Mouse (Mus musculus): ENCODE measurements around the gene Gpc1.

Gene Gpc1

DNA sequence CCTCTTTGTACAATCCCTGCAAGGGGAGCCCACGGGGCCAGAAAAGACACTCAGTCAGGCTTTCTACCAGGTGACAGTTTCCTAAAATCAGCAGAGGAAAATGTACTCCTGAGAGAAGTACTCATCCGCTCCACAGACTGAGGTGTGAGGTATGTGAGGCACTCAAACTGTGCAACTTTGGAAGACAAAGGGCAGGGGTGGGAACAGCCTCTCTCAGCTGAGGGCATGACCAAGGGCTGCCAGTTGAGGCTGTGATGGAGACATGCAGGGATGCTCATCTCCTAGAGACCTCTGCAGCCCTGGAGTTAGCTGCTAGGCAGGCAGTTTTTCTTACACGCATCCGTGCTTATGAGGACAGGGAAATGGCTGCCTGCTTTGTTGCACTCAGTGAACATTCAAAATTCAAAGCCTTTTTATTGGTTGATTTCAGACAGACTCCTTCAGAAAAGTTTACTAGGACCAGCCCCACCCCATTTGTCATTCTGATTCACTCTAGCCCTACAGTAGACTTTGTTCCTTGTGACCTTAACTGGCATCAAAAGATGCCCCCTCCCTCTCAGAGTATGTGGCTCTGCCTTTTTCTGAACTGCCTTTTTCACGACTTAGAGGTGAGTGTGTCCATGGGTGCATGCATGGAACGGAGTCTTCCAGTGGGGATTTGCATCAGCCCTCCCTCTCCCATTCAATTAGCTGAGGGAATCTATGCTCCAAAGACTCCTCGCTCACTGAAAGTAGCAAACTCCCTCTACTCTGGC, 57.6 kb downstream of the Gpc1 start:
- no peak for DNase-seq

DNA sequence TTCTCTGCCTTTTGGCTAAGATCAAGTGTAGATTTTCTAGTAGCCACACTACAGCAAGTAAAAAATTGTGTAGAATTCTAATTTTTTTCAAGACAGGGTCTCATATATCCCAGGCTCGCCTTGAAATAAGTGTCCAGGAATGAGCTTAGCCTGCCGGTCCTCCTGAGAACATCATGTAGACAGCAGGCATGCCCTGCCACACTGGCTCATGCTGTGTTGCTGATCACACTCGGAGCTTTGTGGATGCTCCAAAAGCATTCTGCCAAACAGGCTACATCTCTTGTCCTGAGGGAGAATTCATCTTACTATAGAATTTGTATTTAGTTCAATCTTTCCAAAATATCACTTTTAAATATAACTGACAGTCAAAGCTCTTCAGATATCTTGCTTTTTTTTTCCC, 61.3 kb downstream of the Gpc1 start:
- DNase-seq, result no peak

DNA sequence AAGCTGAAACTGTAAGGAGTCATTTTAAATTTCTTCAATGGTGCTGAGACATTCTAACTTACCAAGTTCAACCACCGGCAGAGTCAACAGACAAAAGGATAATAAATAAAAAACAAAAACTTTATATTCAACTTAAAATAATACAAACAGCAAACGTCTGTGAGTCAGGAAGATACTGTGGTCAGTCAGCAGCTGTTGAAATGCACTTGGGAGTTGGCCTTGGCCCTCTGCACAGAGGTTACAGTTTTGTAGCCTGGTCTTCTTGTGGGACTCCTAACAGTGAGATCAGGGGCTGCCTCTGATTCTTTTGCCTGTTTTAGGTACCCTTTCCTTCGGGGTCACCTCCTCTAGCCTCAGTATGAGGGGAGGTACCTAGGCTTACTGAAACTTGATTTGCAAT, 62.5 kb downstream of the Gpc1 start:
- DNase-seq, result no peak

DNA sequence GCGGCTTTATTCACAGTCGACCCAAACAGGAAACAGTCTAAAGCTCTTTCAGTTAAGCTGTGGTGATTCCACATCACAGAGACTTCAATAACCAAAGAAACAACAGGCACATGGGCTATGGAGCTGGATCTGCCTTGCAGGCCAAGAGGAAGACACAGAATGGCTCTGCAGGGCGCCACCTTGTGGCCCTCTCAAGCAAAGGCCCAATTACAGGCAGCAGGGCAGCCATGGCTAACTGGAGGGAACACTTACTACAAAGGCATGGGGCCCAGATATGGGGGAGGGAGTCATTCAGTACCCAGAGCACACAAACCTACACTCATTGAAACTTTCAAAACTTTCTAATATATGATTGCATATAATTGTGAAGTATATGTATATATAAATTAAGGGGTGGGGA, 63.6 kb downstream of the Gpc1 start:
- no peak for DNase-seq

DNA sequence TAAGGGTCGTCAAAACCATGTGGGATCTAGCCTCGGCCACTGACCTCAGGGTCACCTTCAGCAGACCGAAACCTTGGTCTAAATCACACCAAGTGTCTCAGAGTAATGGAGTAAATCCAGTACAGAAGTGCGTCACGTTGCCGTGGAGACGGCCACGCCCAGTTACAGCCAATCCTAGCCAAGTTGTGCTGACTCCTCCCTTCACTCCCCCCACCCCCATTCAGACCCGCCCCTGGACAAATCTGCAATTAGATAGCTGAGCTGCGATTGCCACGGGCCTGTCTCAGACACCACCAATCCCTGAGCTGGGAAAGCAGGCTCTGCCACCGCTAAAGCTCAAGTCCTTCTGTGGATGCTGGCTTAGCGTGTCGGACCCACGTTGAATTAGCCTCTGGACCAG, 71.3 kb downstream of the Gpc1 start, which contains the start of gene Ankmy1:
Ankmy1 (minus strand) TSS at position 121 of the 400 bp plus-strand sequence.
- no peak for DNase-seq

DNA sequence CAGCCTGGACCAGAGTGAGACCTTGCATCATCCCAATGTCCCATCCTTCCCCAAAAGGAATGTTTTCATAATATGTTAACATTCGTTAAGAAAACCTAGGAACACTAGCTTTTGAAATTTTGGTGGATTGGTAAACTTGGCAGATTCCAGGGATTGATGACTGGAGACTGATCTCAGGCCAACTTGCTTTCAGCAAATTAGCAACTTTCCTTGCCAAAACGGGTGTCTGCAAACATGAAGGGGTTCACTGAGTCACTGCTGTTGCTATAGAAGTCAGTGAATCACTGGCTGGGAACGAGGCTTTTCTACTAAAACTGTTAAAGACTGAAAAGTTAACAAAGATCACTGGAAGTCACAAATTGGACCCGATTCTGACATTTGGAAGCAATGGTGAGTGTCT, 72.2 kb downstream of the Gpc1 start:
- no peak for DNase-seq

DNA sequence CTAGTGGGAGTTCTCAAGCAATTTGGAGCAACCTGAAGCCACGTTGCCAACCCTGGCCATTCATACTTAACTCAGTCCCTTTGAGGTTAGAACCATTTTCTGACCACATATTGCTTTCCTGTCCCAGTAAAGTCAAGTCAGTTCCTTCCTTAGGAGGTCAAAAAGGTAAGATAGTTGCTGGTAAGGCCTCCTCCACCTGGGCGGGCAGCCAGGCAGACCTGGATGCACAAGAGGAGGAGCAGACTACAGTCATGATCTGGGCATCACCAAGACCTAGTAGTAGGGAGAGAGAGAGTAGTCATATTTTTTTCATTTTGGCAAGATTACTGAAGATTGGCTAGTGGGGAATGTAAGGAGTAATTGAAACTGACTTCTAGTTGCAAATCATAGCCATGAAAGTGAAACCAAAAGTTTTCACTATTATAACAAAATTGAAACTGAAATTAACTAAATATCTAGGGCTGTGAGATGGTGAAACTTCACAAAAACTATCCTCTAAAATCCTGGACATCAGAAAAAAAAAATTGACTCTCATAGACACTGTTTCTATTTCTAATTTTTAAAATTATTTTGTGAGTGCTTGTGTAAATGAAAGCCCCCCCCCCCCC, 74.4 kb downstream of the Gpc1 start:
- peak; percentile 91 for DNase-seq

DNA sequence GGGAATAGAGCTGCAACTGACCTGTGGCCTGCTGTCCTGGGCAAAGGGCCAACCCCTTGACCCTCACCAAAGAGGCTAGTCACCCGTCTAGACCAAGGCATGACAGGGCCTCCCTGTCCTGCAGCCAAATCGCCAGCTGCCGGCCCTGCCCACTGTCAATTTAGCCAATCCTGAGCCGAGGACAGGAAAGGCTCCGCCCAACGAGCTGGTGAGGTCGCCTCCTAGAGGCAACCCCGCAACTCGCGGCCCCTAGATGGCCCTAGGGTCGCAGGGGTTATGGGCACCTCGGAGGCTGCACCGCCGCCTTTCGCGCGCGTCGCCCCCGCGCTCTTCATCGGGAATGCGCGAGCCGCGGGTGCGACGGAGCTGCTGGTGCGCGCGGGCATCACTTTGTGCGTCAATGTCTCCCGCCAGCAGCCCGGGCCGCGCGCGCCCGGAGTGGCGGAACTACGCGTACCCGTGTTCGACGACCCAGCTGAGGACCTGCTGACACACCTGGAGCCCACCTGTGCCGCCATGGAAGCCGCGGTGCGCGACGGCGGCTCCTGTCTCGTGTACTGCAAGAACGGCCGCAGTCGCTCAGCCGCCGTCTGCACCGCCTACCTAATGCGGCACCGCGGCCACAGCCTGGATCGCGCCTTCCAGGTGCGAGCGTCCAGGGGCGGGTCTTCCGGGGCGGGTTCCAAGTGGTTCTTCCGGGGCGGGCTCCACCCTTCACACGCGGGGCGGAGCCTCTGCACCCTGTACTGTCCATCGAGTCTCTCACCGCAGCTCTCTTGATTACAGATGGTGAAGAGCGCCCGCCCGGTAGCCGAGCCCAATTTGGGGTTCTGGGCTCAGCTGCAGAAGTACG, 75.6 kb downstream of the Gpc1 start, which contains the start of gene Dusp28:
Dusp28 (plus strand) TSS at position 203 of the 853 bp plus-strand sequence.
- DNase-seq, result peak; percentile 100

DNA sequence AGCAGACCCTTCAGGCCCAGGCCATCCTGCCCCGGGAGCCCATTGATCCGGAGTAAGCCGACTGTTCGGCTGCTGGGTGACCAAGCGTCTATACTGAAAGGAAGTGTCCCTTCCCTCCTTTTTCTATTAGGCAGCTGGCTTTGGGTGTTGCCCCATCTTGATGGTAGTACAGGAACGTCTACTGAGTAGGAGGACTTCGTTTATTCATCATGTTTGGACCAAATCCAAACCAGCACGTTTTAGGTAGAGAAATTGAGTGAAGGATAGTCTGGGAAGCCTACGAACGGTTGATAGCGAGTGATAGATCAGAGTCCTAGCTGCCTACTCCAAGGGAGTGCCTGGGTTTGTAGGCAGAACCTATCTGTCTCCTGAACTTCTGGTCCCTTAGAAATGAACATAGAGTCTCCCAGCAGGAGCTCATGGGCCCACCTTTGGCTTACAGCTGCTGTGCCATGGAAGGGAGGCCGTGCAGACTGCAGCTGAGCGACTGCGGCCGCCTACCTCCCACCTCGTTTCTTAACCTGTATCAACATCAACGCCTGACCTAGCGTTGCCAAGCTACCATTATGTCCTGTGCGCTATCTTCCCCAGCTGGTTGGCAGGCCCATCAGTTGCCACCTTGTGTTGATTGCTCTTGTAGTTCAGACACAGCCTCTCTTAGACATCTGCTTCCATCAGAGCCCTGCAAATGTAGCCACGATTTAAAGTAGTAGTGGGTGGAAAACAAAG, 76.4 kb downstream of the Gpc1 start:
- peak; percentile 91 for DNase-seq

DNA sequence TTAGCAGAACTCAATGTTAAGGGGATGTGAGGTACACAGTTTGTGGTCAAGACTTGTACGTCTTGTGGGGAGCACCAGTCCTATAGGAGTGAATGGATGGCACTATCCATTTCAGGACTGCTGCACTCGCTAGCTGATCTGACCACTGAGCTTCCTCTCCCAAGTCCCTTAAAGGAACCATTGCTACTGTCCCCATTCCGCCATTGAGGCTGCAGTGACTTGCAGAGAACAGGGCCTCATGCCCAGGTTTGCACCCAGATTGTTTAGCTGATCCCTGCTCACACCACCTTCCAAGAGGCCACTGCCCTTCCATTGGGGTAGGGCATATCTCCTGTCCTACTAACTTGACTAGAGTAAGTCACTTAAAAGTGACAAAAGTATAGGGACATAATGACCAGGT, 77.2 kb downstream of the Gpc1 start:
- peak; percentile 87 for DNase-seq

DNA sequence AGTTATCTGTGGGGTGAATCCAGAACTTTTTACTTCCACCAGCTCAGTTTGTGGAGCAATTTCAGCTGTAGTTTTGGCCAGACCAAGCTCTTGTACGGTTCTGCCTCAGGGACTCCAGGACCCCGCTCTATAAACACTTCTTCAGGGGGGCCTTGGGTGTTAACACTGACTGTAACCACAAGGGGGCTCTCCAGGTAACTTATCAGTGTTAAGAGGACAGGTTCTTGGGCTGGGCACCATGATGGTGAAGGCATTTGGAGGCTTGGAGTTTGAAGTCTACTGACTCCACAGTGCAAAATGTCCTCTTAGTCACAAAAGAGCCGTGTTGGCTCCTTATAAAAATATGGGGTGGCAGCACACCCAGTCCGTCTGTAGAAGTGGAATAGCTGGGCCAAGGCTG, 77.6 kb downstream of the Gpc1 start:
- peak; percentile 89 for DNase-seq
